Mouse (Mus musculus): ENCODE measurements at regions not wholly inside any gene's neighbourhood (a gene's known extent, or its start where the extent isn't known, plus 50 kb on each side); places are given as distances from the start of the nearest gene placed in this dataset.
"Not testable (repeated sequence)": the region's sequence is repeated elsewhere in the genome, so short reads cannot be mapped to it uniquely, and the experiment has no call there.

DNA sequence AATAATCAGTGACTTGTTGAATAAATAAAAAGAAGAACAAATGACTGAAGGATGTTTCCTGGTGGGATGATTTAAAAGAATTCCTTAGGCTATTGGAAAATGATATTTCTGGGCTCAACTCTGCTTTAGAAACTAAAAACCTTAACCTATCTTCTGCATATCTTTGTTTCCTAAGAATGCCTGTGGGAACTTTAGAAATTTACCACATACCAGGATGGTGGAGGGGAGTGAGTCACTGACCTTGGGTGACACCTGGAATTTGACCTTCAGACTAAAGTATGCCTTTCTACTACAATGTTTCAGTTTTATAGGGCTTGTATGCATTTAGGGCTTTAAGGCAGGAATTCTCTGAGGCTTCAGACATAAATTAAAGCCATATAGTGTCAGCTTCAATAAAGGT, 972.3 kb downstream of the Ttll7 start:
- DNase-seq: no peak

DNA sequence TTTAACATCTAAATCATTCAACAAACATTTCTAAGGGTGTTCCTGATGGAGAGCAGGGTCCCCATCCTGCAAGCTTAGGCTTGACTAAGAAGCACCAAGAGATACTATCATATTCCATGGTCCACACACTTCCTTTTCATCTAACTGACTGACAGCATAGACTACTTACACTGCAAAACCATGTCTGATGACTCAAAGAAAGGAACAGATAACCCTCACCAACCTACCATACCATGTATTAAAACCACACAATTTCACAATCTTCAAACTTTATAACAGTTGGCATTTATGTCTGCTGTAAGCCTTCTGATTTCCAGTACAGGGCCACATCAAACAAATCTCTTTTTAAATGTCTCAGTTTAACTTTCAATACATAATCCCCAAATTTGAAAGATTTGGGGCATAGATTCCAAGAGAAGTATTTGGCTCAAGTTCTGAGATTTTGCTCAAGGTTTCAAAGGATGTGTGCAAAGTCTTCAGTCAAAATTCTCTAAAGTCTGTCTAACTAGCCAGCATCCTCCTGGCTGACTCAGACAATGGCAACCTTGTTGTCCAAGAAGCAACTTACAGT, 962.0 kb downstream of the Ttll7 start:
- DNase-seq: no peak

DNA sequence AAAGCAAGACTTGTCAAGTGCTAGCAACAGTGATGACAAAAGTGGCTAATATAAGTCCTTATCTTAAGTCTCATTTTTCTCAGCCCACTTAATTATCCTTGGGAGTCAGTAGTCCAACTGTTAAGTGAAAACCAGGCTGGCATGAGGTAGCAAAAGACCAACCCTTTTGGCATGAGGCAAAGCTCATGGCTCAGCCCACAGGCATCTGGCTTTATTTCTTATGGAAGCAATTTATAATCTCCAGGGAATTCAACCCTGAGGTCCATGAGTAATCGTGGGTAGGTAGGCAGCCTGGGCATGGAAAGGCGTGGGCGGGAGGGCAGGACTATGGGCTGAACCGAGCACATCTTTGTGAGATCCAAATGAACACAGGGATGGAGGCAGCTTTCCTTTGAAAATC, 950.4 kb downstream of the Ttll7 start:
- DNase-seq: no peak

DNA sequence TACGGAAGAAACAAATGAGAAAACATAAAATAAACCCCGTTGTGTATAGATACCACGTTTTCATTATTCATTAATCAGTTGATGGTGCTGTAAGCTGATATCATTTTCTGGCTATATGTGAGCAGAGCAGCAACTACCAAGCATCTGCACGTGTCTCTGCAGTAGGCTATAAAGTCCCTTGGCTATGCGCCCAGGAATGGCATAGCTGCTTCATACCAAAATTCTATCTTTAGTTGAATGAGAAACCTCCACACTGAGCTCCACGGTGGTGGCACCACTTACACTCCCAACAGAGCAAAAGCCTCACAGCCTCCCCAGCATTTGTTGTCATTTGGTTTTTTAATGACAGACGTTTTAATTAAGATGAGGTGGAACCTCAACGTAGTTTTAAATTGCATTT, 944.4 kb downstream of the Ttll7 start:
- DNase-seq: no peak

DNA sequence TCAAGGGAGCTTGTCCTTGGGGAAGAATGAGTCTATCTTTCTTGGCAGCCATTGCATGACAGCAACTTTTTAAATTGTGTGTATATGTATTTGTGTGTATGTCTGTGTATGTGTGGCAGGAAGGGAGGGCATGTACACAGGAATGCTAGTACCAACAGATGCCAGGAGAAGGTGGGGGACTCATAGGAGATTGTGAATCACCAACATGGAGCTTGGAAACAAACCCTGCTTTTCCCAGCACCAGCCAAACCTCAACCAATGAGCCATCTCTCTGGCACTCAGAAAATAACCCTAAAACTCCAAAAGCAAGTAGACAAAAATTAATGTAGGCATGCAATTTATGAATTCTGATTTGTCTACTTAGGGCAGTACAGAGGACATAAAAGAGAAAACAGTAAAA, 942.9 kb downstream of the Ttll7 start:
- DNase-seq: no peak

DNA sequence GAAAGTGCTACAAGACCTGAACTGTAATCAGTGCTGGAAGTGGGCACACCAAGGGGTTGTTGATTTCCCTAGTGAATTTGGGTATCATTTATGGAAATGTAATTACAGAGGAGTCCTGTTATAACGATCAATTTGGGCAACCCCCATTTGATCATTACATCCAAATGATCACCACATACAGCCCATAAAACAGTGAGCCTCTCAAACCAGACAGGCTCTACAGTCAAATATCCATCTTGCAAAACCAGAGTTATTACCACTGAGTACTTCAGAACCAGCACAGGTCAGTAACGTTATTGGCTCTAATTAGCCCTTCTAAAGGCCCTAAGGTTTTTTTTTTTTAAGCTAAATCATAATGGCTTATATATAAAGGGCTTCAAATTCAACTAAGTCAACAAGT, 934.4 kb downstream of the Ttll7 start:
- DNase-seq: no peak

DNA sequence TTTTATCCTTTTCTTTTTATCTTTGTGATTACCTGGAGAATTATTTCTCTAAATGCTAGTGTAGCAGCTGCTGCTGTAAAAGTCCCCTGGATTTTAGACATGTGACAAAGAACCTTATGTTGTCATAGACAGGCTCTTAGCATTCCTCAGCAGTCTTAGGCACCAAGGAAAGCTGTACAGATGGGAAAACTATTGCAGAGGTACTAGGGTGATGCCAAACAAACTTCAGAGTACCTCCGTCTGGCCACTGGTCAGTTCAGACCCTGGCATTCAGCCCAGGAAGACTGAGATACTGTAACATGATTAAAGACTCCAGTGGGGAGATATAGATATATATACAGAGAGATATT, 898.6 kb downstream of the Ttll7 start:
- no peak for DNase-seq

DNA sequence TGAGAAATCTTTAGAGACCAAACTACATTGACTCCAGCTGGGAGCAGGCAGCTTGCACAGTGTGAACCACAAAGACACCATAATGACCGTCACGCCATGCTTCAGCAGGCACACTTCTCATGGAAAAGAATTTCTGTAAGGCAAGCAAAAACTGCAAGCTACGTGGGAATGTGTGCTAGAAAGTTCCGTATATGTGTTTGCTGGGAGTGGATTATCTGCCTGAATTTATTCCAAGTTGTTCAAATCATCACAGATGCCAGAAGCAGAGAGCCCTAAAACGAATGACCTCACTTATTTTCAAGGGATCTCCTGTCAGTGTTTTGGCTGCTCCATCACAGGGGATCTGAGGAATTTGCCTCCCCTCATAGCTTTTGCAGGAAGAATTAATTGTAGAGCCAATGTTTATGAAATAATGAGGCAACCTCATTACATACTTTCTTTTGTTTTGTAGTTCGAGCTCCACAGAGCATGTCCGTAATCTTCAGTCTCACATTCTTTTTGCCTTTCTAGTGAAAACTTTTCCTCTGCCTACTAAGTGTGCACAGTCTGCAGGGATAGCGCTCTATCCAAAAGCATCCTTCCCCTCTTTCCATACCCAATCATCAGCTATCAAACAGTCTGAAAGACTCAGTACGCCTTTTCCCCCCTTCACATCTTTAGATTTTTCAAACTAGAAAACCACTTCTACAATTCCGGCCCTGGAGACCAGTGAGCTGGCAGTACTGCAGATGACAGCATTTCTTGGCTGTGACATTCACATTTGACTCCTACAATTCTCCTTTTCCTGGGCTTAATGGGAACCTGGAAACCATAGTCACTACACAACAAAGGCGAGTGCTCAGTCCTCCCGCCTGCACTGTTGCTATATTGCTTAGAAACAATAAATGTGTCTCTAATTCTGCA, 898.0 kb downstream of the Ttll7 start:
- DNase-seq: no peak

DNA sequence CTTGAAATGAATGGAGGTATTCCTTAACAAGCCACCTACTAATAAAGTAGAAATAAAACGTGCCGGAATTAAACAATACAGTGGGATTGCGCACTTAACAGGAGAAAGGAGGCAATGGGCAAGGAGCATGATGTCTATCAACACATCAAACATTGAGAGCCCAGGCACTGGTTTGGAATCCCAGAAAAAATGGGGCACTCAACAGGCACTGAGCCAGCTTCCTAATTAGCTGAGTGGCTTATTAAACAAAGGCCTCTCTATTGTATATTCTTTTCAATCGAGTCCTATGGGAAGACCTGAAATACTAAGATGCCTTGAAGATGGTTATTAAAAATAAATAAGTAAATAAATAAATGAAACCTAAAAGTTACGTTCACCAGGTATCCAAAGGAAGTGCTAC, 897.3 kb downstream of the Ttll7 start:
- DNase-seq: no peak

DNA sequence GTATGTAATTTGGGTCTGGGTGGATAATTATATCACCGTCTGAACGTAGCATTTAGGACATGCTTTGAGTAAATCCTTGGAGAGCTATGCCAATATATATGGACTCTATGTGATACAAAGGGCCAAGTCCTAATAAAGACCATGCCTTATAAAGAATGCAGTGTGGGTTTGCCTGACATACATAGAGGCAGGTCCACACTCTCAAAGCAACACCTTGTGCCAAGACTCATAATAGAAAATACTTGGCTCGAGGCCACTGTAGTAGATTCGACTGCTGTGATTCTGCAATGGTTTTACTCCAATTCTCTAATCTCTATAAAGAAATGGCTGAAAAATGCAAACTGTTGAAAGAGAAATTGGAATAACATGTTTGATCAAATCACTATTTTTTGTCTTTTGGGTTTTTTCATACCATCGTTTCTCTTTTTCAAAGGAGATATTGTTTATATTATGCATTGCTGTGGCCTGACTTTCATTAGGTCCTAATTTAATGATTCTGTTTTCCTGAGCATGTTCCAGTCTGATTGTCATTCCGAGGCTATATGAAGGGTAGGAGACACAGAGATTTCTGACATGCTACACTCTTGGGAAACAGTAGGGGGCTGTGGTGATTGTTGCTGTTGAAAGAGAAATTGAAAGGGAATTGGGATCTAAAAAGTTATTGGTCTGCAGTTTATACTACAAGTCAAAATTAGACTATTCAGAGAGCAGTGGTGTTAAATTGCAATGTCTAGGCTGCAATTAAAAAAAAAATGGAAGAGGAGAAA, 884.7 kb downstream of the Ttll7 start:
- no peak for DNase-seq

DNA sequence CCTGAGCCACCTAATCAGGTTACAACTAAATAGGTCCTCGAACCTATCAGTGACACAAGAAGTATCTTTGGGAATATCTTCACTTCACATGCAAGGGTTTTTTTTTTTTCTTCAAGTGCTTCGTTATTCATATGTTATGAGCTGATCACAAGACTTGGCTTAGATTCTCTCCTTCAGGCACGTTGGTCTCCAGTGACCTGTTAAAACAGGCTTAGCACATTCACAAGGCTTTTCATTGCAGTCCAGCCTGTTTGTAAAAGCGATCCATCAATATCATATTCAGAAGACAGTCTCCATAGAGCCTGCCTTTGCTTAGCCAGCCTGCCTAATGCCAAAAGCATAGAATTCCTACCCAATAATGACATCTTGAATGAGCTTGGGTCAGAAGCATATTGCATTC, 864.2 kb downstream of the Ttll7 start:
- no peak for DNase-seq

DNA sequence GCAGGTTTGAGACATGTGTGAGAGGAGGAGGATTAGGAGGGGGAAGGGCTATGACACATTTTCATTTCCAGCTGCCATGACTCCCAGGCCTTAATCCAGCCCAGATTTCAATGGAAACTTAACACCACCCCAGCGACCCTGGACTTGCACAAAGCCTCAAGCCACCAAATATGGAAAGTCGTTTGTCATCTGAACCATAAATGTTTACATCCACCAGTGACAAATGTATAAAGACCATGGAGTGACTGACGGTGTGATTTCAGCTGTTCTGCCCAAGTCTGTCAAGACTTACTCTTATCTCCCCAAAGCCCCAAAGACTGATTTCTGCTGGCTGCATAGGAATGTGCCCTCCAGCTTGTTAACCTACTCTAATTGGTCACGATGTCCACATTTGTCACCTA, 855.2 kb downstream of the Ttll7 start:
- DNase-seq: no peak

DNA sequence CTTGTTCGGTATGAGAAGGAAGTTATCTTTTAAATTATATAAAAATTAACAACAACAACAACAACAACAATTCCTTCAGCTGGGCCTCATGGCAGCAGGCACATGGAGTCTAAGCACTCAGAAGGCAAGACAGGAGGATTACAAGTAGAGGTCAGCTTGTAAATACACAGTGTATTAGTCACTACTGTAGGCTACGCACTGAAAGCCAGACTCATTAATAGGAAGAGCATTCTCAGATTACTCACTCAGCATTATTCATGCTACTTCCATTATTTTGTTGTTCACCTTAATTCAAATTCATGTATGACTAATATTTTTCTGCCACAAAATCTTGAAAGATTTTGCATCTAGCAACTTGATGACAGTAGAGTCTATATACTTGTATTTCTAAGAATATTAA, 831.6 kb downstream of the Ttll7 start:
- DNase-seq: no peak

DNA sequence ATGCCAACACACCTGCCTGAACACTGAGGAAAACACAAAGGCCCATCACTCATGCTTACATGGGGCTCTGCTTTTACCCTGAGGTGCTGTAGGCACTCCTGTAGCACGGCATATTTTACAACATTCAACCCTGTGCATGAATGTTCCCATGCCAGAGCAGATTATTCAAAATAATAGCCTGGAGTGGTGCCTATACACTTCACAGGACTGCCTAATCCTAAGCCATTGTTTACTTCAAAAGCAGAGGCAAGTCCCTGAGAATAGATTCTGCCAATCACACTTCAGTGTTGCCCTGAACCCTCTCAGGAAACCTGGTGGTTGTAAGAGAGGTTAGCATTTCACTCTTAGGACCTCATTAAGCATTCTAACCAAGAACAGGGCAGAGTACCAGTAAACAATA, 828.1 kb downstream of the Ttll7 start:
- DNase-seq: no peak

DNA sequence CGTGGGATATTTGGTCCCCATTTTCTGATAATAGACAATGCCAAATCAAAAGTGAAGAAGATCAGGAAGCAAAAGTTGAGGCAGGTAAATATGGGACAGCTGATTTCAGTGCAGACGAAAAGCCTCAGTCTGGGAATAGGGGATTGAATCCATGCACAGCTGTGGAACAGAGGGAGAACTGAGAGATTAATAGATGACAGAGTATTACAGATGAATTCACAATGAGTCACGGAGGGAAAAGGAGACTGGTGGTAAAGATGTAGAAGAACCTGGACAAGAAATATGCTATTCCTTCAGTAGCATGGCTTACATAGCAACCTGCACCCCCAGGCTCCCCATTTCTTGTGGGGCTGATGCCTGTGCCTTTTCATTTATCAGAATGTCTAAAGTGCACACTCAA, 810.4 kb downstream of the Ttll7 start:
- no peak for DNase-seq

DNA sequence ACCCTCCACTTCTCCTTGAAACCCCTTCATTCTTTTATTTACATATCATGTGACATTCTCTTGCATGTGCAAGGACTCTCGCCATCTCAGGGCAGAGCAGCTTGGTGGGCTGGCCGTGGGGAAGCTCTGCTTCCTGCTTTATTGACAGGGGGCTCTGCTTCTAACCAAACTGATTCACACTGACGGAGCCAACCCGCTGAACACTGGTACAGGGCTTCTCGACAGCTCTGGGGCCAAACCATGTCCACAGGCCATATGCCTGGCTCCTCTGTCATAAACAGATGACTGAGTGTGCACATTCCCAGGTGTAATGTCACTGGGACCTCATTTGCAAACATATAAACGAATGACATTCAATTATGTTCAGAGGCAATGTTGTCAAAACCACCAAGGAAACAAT, 800.7 kb downstream of the Ttll7 start:
- DNase-seq: no peak

DNA sequence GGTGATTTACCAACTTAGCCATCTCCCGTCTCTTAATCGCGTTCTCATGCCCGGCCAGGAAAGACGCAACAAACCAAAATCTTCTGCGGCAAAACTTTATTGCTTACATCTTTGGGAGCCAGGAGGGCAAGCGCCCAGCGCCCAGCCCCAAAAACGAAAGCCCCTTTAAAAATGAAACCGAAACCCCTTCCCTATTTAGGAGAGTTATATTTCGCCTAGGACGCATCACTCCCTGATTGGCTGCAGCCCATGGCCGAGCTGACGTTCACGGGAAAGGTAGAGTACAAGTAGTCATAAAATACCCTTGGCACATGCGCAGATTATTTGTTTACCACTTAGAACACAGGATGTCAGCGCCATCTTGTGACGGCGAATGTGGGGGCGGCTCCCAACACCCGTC, 783.3 kb downstream of the Ttll7 start:
- DNase-seq: not testable (repeated sequence)

DNA sequence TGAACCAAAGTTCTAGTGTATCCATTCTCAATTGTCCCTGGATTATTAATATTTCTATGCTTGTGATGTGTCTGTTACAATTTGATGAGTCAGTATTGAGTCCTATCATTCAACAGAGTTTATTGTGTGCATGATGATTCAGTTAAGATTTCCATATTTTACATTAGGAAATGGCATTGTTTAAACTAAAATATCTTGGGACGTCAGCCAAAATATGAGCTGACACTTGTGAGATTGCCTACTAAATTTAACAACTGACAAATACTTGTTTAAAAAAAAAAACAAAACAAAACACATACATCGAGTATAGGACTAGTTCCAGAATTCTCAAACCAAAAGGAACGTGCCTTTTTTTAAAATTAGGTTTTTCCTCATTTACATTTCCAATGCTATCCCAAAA, 779.0 kb downstream of the Ttll7 start:
- DNase-seq: no peak

DNA sequence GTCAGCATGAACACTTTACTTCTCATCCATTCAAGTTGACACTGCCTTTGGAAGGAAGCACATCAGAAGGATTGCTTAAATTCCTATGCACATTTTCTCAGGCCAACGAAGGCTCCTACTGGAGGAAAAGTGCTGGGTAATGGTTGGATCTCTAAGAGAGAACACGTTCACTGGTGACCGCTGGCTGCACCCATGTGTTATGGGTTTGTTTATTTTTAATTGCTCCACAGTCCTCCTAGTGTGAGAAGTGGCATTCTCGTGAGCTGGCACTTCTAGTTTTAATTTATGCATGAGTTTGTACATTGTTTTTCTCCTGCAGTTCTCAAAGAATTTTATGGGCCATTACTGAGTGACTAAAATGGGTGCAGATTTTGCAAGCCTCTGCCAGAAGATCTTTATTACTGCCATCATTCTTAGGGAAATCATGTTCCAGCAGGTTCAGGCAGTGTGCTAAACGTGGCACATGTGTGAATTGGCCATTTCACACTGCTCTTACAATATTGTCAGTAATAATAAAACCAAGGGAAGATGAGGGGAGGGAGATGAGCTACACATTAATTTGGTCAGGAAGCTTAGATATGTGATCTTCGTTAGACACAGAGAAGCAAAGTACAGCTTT, 731.6 kb downstream of the Ttll7 start:
- no peak for DNase-seq

DNA sequence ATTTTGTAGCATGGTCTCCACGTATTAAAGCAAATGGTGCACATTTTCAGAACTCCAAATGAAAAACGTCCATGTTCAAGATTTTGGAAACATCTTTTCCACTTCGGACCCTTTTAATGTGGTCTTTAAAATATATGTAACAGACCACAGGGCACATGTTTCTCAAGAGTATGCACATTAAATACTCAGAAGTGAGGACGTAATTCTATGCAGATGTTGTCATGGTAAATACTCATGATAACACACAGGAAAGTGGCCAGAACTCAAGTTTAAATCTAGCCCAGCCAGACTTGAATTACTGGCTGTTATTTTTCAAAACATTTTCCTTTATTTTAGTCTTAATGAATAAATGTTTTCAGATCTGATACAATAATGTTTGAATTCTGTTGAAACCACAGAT, 719.7 kb downstream of the Ttll7 start:
- DNase-seq: no peak

DNA sequence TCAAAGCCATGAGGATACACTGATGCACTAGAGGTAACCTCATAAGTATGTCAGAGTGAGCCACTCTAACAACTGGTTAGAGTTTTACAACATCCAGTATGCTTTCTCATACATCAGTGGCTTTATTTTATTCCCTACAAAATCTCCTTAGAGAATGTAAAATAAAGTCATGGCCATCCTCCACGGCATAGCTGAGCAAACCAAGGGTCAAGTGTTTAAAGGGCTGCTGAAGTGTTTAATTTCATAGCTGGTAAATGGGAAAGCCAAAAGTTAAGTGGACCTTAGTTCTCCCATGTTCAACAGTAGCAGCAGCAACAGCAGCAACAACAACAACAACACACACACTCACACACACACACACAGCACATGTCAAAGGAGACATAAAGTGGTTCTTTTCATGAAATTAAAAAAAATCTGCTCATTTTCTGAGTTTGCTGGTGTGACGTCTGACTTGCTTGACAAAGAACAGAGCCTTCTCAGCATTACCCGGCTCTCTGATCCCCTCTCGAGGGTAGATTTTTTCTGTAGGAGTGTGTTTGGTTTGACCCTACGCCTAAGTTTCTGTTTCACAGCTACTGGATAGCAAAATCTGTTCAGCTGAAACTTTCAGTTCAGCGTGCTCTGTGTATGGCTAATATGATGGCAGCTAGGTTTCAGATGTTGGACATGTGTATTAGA, 693.3 kb downstream of the Ttll7 start:
- DNase-seq: no peak

DNA sequence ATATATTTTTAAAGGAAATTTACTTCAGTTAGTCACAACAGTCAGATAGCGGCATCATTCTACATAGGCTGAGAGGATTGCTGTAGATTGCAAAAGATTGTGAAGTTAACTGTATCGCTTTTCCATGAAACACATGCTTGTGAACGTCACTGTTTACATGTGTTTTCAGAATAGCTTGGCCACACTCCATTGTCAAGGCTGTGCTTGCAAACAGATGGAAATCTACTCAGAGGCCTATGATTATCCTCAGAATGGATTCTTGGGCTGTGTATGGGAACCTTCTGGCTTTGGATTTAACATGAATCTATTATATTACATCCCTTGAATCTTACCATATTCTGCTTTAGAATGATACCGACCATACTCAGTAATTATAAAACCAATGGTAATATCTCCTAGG, 690.1 kb downstream of the Ttll7 start:
- no peak for DNase-seq

DNA sequence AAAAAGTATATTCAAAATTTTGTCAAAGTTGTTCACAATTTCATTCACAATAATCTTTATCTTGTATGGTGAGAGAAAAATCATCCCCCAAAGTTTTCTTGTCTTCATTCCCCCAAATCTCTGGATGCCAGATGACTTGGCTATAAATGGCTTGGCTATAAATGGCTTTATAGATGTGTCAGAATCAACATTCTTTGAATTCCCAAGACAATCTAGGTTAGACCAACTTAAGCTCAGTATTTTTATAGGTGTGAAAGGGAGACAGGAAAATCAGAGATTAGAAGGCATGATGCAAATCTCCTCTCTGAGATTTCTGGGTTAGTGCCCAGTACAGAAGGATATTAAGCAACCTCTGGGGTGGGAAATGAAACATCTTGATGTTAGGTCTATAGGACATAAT, 685.4 kb downstream of the Ttll7 start:
- DNase-seq: no peak
